Mouse (Mus musculus) left cerebral cortex, adult 11 months (tissue): ENCODE measurements around the gene Jdp2.

Experiments
- DNase-seq: peaks from one replicate; pipeline ENCODE4 v3.0.0; 2022; ENCODE audit warnings: low spot score

Jdp2 gene

GRCm38 (mm10) chr12:85601531-85601930 is 2.7 kb downstream of the Jdp2 start:
- no peak for DNase-seq

GRCm38 (mm10) chr12:85602153-85602552 is 3.3 kb downstream of the Jdp2 start:
- DNase-seq: no peak

GRCm38 (mm10) chr12:85602811-85603210 is 4.0 kb downstream of the Jdp2 start:
- no peak for DNase-seq

- DNase-seq: no peak
These were observed 4.9 kb downstream of the Jdp2 start for GRCm38 (mm10) chr12:85603767-85604166.

GRCm38 (mm10) chr12:85604301-85604998 is 5.6 kb downstream of the Jdp2 start:
- DNase-seq: no peak

GRCm38 (mm10) chr12:85607519-85608449 is 9.0 kb downstream of the Jdp2 start:
- no peak for DNase-seq

- peak; percentile 70 for DNase-seq
These were observed 11.3 kb downstream of the Jdp2 start for GRCm38 (mm10) chr12:85610167-85610566.

GRCm38 (mm10) chr12:85614090-85614489 is 15.3 kb downstream of the Jdp2 start:
- no peak for DNase-seq

- no peak for DNase-seq
These were observed 16.7 kb downstream of the Jdp2 start for GRCm38 (mm10) chr12:85615486-85615885.

GRCm38 (mm10) chr12:85617885-85618284 is 19.1 kb downstream of the Jdp2 start:
- DNase-seq: no peak

GRCm38 (mm10) chr12:85618430-85618829 is 19.6 kb downstream of the Jdp2 start:
- DNase-seq: no peak

- DNase-seq: no peak
These were observed 20.6 kb downstream of the Jdp2 start for GRCm38 (mm10) chr12:85619283-85619897.

GRCm38 (mm10) chr12:85619898-85620443 is 21.1 kb downstream of the Jdp2 start:
- DNase-seq: no peak

GRCm38 (mm10) chr12:85621027-85621426 is 22.2 kb downstream of the Jdp2 start:
- DNase-seq: no peak

GRCm38 (mm10) chr12:85621673-85622072 is 22.8 kb downstream of the Jdp2 start:
- DNase-seq: no peak

GRCm38 (mm10) chr12:85623711-85624110 is 24.9 kb downstream of the Jdp2 start:
- no peak for DNase-seq

- no peak for DNase-seq
These were observed 25.8 kb downstream of the Jdp2 start for GRCm38 (mm10) chr12:85624652-85625051.

GRCm38 (mm10) chr12:85625852-85626251 is 27.0 kb downstream of the Jdp2 start:
- DNase-seq: no peak

GRCm38 (mm10) chr12:85629661-85630481 is 31.0 kb downstream of the Jdp2 start:
- no peak for DNase-seq

- DNase-seq: no peak
These were observed 32.4 kb downstream of the Jdp2 start for GRCm38 (mm10) chr12:85631196-85631595.

GRCm38 (mm10) chr12:85632321-85632720 is 33.5 kb downstream of the Jdp2 start:
- DNase-seq: no peak

GRCm38 (mm10) chr12:85637932-85638331 is 39.1 kb downstream of the Jdp2 start:
- no peak for DNase-seq
